Mouse (Mus musculus): ENCODE data around the gene Qpctl.

- TF ChIP-seq POLR2A (IDR thresholded peaks at IDR 0.05; ENCODE audit: insufficient read depth, low read depth, low read length) (no peak), CTCF (IDR thresholded peaks at IDR 0.05; ENCODE audit: insufficient read depth, low read depth, low read length) (no peak)
These were observed 764 bp downstream of the Qpctl start for GRCm38 (mm10) chr7:19148180-19148874.
